Mouse (Mus musculus) limb, embryonic 14.5 days (tissue): ENCODE measurements at regions not wholly inside any gene's neighbourhood (a gene's known extent, or its start where the extent isn't known, plus 50 kb on each side); places are given as distances from the start of the nearest gene placed in this dataset.

Source experiments
- ATAC-seq: fragments of 200-750 bp; cut with Nextera tagmentation; 2 replicates; pipeline ENCODE4 v1.8.0; 2017; ENCODE audit warnings: low read depth, moderate number of reproducible peaks, moderate TSS enrichment; ENCODE audit not compliant: low FRiP score
- DNase-seq: peaks from one replicate; pipeline ENCODE4 v3.0.0-alpha.2; 2015; ENCODE audit warnings: low spot score
- H3K27ac ChIP-seq: fragments of 300-500 bp; sonication (generic); replicated peaks from 2 replicates; pipeline ENCODE4 v1.5.1; 2014; ENCODE audit warnings: low read depth, mild to moderate bottlenecking, low read length, moderate library complexity, mixed read lengths
- H3K27me3 ChIP-seq: fragments of 300-500 bp; sonication (generic); 2 replicates; pipeline ENCODE4 v1.6.1; 2014; ENCODE audit warnings: low read length, mixed read lengths; ENCODE audit not compliant: control insufficient read depth, insufficient read depth
- H3K36me3 ChIP-seq: fragments of 300-500 bp; sonication (generic); 2 replicates; pipeline ENCODE4 v1.6.1; 2014; ENCODE audit warnings: mild to moderate bottlenecking, low read length, moderate library complexity, mixed read lengths; ENCODE audit not compliant: control insufficient read depth, insufficient read depth
- H3K4me1 ChIP-seq: fragments of 300-500 bp; sonication (generic); 2 replicates; pipeline ENCODE4 v1.6.1; 2014; ENCODE audit warnings: antibody characterized with exemption, low read length, mixed read lengths; ENCODE audit not compliant: control insufficient read depth, insufficient read depth
- H3K4me2 ChIP-seq: fragments of 300-500 bp; sonication (generic); replicated peaks from 2 replicates; pipeline ENCODE4 v1.6.1; 2014; ENCODE audit warnings: low read depth, mild to moderate bottlenecking, low read length, moderate library complexity; ENCODE audit not compliant: severe bottlenecking
- H3K4me3 ChIP-seq: fragments of 300-500 bp; sonication (generic); replicated peaks from 2 replicates; pipeline ENCODE4 v1.5.1; 2014; ENCODE audit warnings: low read length
- H3K9ac ChIP-seq: fragments of 300-500 bp; sonication (generic); 2 replicates; pipeline ENCODE4 v1.6.1; 2014; ENCODE audit warnings: mild to moderate bottlenecking, low read depth, low read length, moderate library complexity; ENCODE audit not compliant: severe bottlenecking
- H3K9me3 ChIP-seq: fragments of 300-500 bp; sonication (generic); 2 replicates; pipeline ENCODE4 v1.6.1; 2016; ENCODE audit warnings: low read length; ENCODE audit not compliant: control insufficient read depth
- POLR2A ChIP-seq: fragments of 200-500 bp; IDR thresholded peaks from 2 replicates; pipeline ENCODE4 v1.8.0; 2012; ENCODE audit warnings: inconsistent platforms, mild to moderate bottlenecking, moderate library complexity, borderline replicate concordance; ENCODE audit not compliant: insufficient read depth, insufficient read length; ENCODE audit errors: extremely low read depth
- WGBS: fragments of 180-500 bp; shearing (Covaris S2); extraction: QIAGEN DNeasy Blood & Tissue Kit; methylation state at CpG from one replicate; pipeline ENCODE4 v1.1.7; 2014; 5-methylcytosine and 5-hydroxymethylcytosine counted together

- no peaks in the 10 kb centered on the region for H3K27me3 ChIP-seq
- ATAC-seq, result no peak
- no peaks in the 10 kb centered on the region for H3K9me3 ChIP-seq
- no peak for TF ChIP-seq POLR2A
- no peaks in the 10 kb centered on the region for H3K36me3 ChIP-seq
- no peak overlapping the region for H3K27ac ChIP-seq
- no peak overlapping the region for H3K9ac ChIP-seq
- H3K4me1 ChIP-seq, result 0 out of 2 replicates have a peak, but pooled peaks cover 5% of the 10 kb centered on the region
- no peak overlapping the region for H3K4me3 ChIP-seq
- no peak overlapping the region for H3K4me2 ChIP-seq
- WGBS, result 65% methylated on average over 6 of the region's 6 CpGs
- no peak for DNase-seq
Measured at GRCm38 (mm10) chr12:25211331-25211730, 114.4 kb upstream of the Id2 start.

DNA sequence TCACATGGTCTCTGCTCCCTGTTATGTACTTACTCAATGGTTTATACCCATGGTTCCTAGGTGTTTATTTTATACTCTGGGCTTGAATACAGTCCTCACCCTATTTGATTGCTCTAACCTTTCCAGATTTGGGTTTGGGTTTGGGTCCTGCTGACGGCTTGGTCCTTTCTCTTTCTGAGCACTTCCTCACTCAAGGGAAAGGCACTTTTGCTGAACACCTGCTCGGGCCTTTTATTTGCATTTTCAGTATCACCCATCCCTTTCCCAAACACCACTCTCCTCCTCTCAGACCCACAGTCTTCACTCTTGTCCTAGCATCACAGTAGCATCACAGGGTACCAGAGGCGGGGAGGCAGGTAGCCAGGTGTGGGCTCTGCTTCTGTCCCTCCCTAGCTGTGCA is 113.7 kb upstream of the Id2 start:
- ATAC-seq (no peak), DNase-seq (no peak)
- H3K4me3 ChIP-seq, result no peak overlapping the region
- H3K9me3 ChIP-seq, result no peaks in the 10 kb centered on the region
- H3K36me3 ChIP-seq, result no peaks in the 10 kb centered on the region
- TF ChIP-seq POLR2A, result no peak
- no peaks in the 10 kb centered on the region for H3K27me3 ChIP-seq
- H3K27ac ChIP-seq, result no peak overlapping the region
- H3K4me2 ChIP-seq, result no peak overlapping the region
- 0 out of 2 replicates have a peak, but pooled peaks cover 5% of the 10 kb centered on the region for H3K4me1 ChIP-seq
- H3K9ac ChIP-seq, result no peak overlapping the region
- WGBS, result 87% methylated on average over 3 of the region's 3 CpGs

- Histone ChIP-seq H3K9me3 (no peaks in the 10 kb centered on the region), H3K27ac (no peak overlapping the region), H3K4me3 (no peak overlapping the region), H3K27me3 (no peaks in the 10 kb centered on the region), H3K4me2 (no peak overlapping the region), H3K9ac (no peak overlapping the region), H3K4me1 (0 out of 2 replicates have a peak, but pooled peaks cover 5% of the 10 kb centered on the region), H3K36me3 (no peaks in the 10 kb centered on the region)
- TF ChIP-seq POLR2A, result no peak
- 35% methylated on average over 4 of the region's 4 CpGs for WGBS
- DNase-seq, result no peak
- ATAC-seq, result no peak
Measured at GRCm38 (mm10) chr12:25209333-25209728, 112.4 kb upstream of the Id2 start.

DNA sequence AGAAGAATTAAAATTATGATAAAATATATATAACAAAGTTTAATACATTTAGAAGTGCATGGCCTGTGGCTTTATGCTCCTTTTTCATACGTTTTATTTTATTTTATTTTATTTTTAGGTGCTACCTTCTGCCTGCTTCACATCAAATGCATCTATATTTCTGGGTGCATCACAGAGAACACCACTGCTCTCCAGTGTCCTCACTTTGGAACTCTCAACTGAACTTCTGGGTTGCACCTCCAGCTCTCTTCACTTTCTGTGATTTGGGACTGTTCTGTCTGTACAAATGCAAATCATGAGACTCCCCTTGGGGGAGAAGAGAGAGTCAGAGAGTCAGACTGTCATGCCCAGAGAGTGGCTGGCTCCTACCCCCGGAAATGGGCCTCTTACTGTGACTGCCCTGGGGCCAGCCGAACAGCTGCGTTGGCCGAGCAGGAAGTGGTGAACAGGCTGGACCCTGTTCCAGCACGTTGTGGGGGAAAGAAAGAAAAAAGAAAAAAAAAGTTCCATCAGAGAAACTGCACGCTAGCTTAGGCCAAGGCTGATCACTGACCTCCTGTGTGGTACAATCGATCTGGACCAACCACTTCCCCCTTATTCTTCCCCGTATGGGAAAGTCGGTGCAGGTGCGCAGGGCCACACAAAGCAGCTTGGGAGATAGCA is 111.9 kb upstream of the Id2 start:
- Histone ChIP-seq H3K36me3 (no peaks in the 10 kb centered on the region), H3K27me3 (no peaks in the 10 kb centered on the region), H3K4me3 (no peak overlapping the region), H3K9me3 (no peaks in the 10 kb centered on the region), H3K9ac (no peak overlapping the region), H3K4me2 (no peak overlapping the region), H3K27ac (no peak overlapping the region), H3K4me1 (0 out of 2 replicates have a peak, but pooled peaks cover 5% of the 10 kb centered on the region)
- WGBS, result 36% methylated on average over 11 of the region's 11 CpGs
- DNase-seq (no peak), ATAC-seq (no peak; the same call in 1 of the 2 replicates)
- no peak for TF ChIP-seq POLR2A

- H3K4me1 ChIP-seq, result no peaks in the 10 kb centered on the region
- no peak overlapping the region for H3K4me2 ChIP-seq
- no peaks in the 10 kb centered on the region for H3K27me3 ChIP-seq
- H3K27ac ChIP-seq, result no peak overlapping the region
- WGBS, result 92% methylated on average over 10 of the region's 10 CpGs
- DNase-seq (no peak), ATAC-seq (no peak)
- no peak overlapping the region for H3K4me3 ChIP-seq
- no peak overlapping the region for H3K9ac ChIP-seq
- H3K36me3 ChIP-seq, result no peaks in the 10 kb centered on the region
- H3K9me3 ChIP-seq, result no peaks in the 10 kb centered on the region
- TF ChIP-seq POLR2A, result no peak
Measured at GRCm38 (mm10) chr12:25203371-25204067, 106.6 kb upstream of the Id2 start.
